Mouse (Mus musculus): ENCODE measurements at regions not wholly inside any gene's neighbourhood (a gene's known extent, or its start where the extent isn't known, plus 50 kb on each side); places are given as distances from the start of the nearest gene placed in this dataset.

GRCm38 (mm10) chr12:86579716-86580115 lies 98.8 kb upstream of the Vash1 start:
- peak in 1 of 2 experiments; percentile 15 for DNase-seq

GRCm38 (mm10) chr12:86580132-86580718 lies 98.3 kb upstream of the Vash1 start:
- peak in 1 of 2 experiments; percentile 19 for DNase-seq

DNA sequence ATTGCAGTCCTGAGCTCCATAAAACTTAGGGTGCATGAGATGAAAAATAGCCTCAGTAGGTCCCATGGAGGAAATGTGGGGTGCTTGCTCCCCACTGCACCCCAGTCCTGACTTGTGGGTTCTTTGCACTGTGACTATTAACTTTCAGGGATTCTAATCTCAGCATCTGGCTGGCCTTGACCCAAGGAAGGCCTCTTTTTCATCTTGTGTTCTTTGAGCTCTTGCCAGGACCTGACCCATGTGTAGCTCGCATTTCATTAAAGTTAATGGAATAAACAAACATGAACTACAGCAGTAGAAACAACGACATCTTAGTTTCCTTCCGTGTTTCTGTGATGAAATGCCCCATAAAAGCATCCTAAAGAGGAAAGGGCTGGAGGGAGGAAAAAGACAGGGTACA lies 96.4 kb upstream of the Vash1 start:
- no peak for DNase-seq

GRCm38 (mm10) chr12:86588010-86588409 lies 90.5 kb upstream of the Vash1 start:
- no peak for DNase-seq

DNA sequence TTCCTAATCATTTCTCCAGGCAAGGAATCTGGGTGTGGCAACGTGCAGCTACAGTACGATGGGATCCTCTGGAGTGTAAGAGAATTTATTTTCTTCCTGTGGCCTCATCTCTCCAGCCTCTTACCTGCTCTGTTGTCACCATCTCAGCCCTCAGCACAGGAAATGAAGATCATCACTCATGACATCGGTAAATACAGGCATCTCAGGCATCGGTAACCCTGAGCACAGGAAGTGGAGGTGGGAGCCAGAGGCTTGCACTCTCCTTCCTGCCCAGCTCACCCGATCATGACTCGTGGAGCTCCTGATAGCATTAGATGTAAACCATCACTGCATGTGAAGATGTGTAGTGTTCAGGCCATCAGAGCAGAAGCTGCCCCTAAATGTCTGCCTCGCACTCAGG lies 86.0 kb upstream of the Vash1 start:
- DNase-seq: no peak

DNA sequence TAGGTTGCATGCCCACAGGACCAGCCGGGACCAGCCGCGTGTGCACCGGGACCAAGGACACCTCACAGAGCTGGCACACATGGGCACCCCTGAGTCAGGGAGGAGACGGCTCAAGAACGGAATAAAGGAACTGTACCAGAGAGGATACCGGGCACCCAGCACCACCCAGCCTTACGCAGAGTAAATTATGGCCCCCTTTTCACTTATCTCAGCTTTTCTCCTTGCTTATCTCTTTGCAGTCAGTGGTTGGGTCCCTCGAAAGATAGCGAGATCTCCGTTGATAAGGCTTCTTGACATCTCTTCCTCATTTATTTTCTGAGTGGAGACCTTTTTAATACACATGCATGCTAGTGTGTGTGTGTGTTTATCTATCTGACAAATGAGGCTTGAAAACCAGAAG lies 83.9 kb upstream of the Vash1 start:
- no peak for DNase-seq

DNA sequence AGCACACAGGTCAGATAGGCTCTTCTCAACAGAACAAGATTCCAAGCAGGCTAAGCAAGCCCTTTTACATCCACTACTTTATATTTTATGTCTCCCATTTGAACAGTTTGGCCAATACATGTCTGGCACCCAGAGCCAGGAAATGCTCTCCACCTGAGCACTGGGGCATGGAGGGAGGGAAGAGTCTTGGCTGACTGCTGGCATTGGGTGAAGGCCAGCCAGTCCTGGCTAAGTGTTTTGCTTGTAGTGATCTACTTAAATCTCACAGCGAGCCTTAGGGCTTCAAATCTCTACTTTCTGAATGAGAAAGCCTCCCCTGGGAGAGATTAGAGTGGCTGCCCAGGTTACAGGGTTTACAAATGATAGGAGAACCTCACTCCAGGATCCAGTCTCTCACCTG lies 78.5 kb upstream of the Vash1 start:
- peak; percentile 8 to 55 for DNase-seq

- peak in 1 of 2 experiments; percentile 15 for DNase-seq
Measured at GRCm38 (mm10) chr12:86603521-86603920, 75.0 kb upstream of the Vash1 start.

GRCm38 (mm10) chr12:86612431-86613040 lies 66.0 kb upstream of the Vash1 start:
- DNase-seq: peak; percentile 15 to 24

GRCm38 (mm10) chr12:86614156-86614555 lies 64.3 kb upstream of the Vash1 start:
- peak; percentile 49 to 81 for DNase-seq

GRCm38 (mm10) chr12:86616327-86616726 lies 62.2 kb upstream of the Vash1 start:
- no peak for DNase-seq

DNA sequence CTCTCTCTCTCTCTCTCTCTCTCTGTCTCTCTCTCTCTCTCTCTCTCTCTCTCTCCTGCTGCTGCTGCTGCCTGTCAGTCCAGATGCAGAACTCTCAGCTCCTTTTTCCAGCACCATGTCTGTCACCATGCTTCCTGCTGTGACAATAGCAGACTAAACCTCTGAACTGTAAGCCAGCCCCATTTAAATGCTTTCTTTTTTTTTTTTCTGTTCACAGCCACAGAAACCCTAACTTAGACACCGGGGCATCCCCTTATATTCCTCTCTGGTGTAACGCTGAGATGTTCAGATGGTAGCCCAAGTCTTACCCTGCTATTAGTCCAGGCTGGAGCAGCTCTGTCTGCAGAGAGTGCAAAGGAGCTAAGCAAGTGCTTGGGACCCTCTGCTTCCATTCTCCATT lies 54.3 kb upstream of the Vash1 start:
- DNase-seq: no peak

GRCm38 (mm10) chr12:86626684-86627083 lies 51.8 kb upstream of the Vash1 start:
- DNase-seq: no peak

DNA sequence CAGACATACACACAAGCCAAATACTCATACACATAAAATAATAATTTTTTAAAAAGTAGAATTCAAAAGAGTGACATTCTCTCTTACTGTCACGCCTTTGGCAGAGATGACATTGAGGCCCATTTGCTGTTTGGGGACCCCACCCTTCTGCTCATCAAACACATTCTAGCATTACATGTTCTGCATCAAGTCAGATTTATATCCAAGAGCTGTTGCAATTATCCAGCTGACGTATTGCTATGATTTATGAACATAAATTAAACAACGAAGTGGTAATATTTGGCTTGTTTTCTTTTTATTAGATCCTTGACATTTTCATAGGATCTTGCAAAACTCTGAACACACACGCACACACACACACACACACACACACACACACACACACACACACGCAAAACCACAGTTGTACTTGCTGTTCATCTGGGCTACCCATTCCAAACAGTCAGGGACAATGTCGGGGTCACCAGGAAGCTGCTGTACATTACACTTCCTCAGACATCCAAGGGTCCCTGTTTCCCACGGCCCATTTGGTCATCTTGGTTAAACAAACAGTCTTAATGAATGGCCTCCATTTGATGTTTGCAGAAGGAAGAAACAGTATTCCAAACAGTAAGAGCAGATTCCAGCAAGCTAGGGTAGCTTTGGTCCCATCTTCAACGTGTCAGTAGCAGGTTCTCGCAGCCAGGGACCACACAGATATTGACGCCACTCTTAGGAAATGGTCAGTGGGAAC lies 50.3 kb upstream of the Vash1 start:
- DNase-seq: no peak

Data from kidney, postnatal 36 days (tissue).